ENCODE assay signal across 10 mouse cellular contexts in the genomic region with DNA sequence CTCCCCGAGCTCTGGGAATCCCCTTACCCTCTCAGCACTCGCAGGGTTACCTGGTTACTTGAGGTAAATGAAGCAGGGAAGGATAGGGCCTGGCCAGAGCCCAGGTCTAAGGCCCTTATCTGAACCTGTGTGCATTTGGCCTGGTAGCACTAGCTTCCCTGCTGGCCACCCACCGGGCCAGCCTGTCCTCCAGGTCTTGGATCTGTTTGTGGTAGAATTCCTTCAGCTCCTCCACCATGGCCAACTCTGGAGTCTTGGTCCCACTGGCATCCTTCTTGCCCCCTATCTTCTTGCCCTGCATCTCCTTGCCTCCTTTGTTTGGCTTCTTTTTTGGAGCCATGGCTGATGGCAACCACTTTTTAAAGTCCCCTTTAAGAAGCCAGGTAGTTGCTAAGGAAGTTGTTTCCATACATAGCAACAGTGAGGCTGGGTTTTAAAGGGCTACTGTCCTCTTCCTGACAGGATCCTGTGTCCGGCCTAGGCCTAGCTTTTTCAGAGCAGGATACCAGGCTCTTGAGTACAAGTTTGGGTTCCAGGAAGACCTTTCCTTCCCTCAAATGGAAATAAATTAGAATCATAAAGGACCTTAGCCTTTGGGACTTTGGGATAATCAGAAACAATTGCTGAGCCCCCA. TPM values are rescaled to one million over a fixed set of nuclear protein-coding genes. Genes with fewer than 3 reads are reported as not detected.
A peak's percentile ranks its signal among the peaks of the same experiment; 100 is the strongest.
DNase-seq lines count a peak whose midpoint lies in the region; TF ChIP-seq lines count a peak whose summit lies in the region.
"Had no signal": no experiment of that assay in that cellular context is flagged by ENCODE, and none has a peak within 500 bp of the region (broad histone marks: within the 10 kb centered on the region; RNA-seq: fewer than 3 reads in every experiment).

Gene Cfap157, minus strand, starts transcription at position 381 of the 634 bp plus-strand sequence.

- 63% methylated on average over 4 of the region's 4 CpGs for WGBS in limb, embryonic 10.5 days

- H3K27me3 ChIP-seq in testis, adult 2 months (ENCODE audit: control insufficient read depth, insufficient read depth, low read length), result no peaks in the 10 kb centered on the region
- no peaks in the 10 kb centered on the region for H3K27me3 ChIP-seq in limb, embryonic 10.5 days (ENCODE audit: low read depth, poor library complexity, severe bottlenecking)

- DNase-seq in embryo, embryonic 10.5 days (ENCODE audit: low spot score), result peak; percentile 39
- DNase-seq in embryo, embryonic 9.5 days (ENCODE audit: extremely low spot score), result no peak
- no peak for DNase-seq in testis, postnatal 14 days (ENCODE audit: low spot score)
- no peak for DNase-seq in limb, embryonic 10.5 days (ENCODE audit: low spot score)
- no peak for DNase-seq in cerebellum, adult 11-12 months
- no peak for DNase-seq in urinary bladder, postnatal 10 days (ENCODE audit: low spot score)
- DNase-seq in cerebellum, adult 18-20 months, result no peak
- DNase-seq: spleen, adult 18-20 months had no signal

- peak within 1 kb of the TSS; percentile 91 for H3K4me3 ChIP-seq in testis, adult 2 months (ENCODE audit: control insufficient read depth, low read depth, low read length)
- H3K4me3 ChIP-seq in limb, embryonic 10.5 days, result no peak within 1 kb of the TSS

- peaks cover 8% of the 10 kb centered on the region for H3K4me1 ChIP-seq in testis, adult 2 months (ENCODE audit: control insufficient read depth, insufficient read depth, low read length)
- H3K4me1 ChIP-seq in limb, embryonic 10.5 days, result peaks cover 16% of the 10 kb centered on the region

- H3K36me3 ChIP-seq in testis, adult 2 months (ENCODE audit: control insufficient read depth, insufficient read depth, low read length), result no peaks in the 10 kb centered on the region
- H3K36me3 ChIP-seq in limb, embryonic 10.5 days, result no peaks in the 10 kb centered on the region

- H3K9me3 ChIP-seq in limb, embryonic 10.5 days (replicated peaks), result no peaks in the 10 kb centered on the region

- H3K27ac ChIP-seq in testis, adult 2 months (ENCODE audit: control insufficient read depth, insufficient read depth, low read depth, low read length), result 0 out of 2 replicates have a peak within 1 kb of the TSS, but pooled peaks have one; percentile 43
- H3K27ac ChIP-seq in limb, embryonic 10.5 days, result peak within 1 kb of the TSS; percentile 53
- H3K27ac ChIP-seq: macrophage had no signal

- TF ChIP-seq CTCF in testis, adult 2 months (IDR thresholded peaks at IDR 0.05; ENCODE audit: control insufficient read depth, insufficient read depth, insufficient replicate concordance, low read depth, low read length), result no peak

- TF ChIP-seq POLR2A in testis, adult 2 months (IDR thresholded peaks at IDR 0.05; ENCODE audit: control insufficient read depth, low read depth, low read length), result no peak

RNA-seq across cellular contexts. Expression of gene Cfap157, which starts in this region (rescaled TPM):
- 51.6 and 54.7 TPM in 2 replicates for polyA plus RNA-seq in testis, adult 2 months (2012; rRNA removed)
- 0.26 and 1.3 TPM in 2 replicates for polyA plus RNA-seq in limb, embryonic 10.5 days (2016; fragmentation: Nextera tagmentation; extraction: Ambion mirVana)
- polyA plus RNA-seq: macrophage had no signal

Comparison
In these comparisons a context has a peak if more than half of its experiments do, and no peak if none do; other contexts are left out.
1. RNA of gene Cfap157 (polyA plus RNA-seq): 51.6 to 54.7 TPM in testis, adult 2 months; 0.26 to 1.3 TPM in limb, embryonic 10.5 days; every median in the first group is over 10 times any median in the second.